Mouse (Mus musculus) CH12.LX (cell line): ENCODE measurements around the gene Rtp2.

Source experiments
- CTCF ChIP-seq, 2 experiments: IDR thresholded peaks in 1 of 2; conservative IDR thresholded peaks in 1 of 2; 2 replicates each; pipeline ENCODE4 v1.5.1; 2011 to 2012; ENCODE audit warnings: low read depth in 2 of 2, low read length in 2 of 2, improper control_type of control experiment in 1 of 2, inconsistent platforms in 1 of 2, mild to moderate bottlenecking in 1 of 2, moderate library complexity in 1 of 2
- ELF1 ChIP-seq: IDR thresholded peaks from 2 replicates; pipeline ENCODE4 v1.6.1; 2014; ENCODE audit warnings: low read depth, mild to moderate bottlenecking, inconsistent platforms, low read length, improper control_type of control experiment
- EP300 ChIP-seq: IDR thresholded peaks from 2 replicates; pipeline ENCODE4 v1.6.1; 2011; ENCODE audit warnings: low read length, improper control_type of control experiment
- JUND ChIP-seq: conservative IDR thresholded peaks from 2 replicates; pipeline ENCODE4 v1.6.1; 2011; ENCODE audit warnings: low read depth, low read length, improper control_type of control experiment
- KAT2A ChIP-seq: IDR thresholded peaks from 2 replicates; pipeline ENCODE4 v1.6.1; 2012; ENCODE audit warnings: low read length, improper control_type of control experiment, inconsistent platforms; ENCODE audit not compliant: insufficient replicate concordance
- MAFK ChIP-seq: IDR thresholded peaks from 2 replicates; pipeline ENCODE4 v1.6.1; 2011; ENCODE audit warnings: low read length, improper control_type of control experiment; ENCODE audit not compliant: insufficient replicate concordance
- MAZ ChIP-seq: IDR thresholded peaks from 2 replicates; pipeline ENCODE4 v1.6.1; 2012; ENCODE audit warnings: low read depth, mild to moderate bottlenecking, inconsistent platforms, low read length, improper control_type of control experiment, moderate library complexity
- MEF2A ChIP-seq: IDR thresholded peaks from 2 replicates; pipeline ENCODE4 v1.6.1; 2014; ENCODE audit warnings: low read depth, mild to moderate bottlenecking, inconsistent platforms, low read length, improper control_type of control experiment, borderline replicate concordance
- MYC ChIP-seq: IDR thresholded peaks from 2 replicates; pipeline ENCODE4 v1.6.1; 2011; ENCODE audit warnings: low read depth, mild to moderate bottlenecking, improper control_type of control experiment, low read length
- POLR2A ChIP-seq: IDR thresholded peaks from 2 replicates; pipeline ENCODE4 v1.6.1; 2011; ENCODE audit warnings: low read depth, mild to moderate bottlenecking, improper control_type of control experiment, low read length
- SIN3A ChIP-seq: IDR thresholded peaks from 2 replicates; pipeline ENCODE4 v1.6.1; 2012; ENCODE audit warnings: low read length, improper control_type of control experiment, inconsistent platforms
- ZC3H11A ChIP-seq: IDR thresholded peaks from 2 replicates; pipeline ENCODE4 v1.6.1; 2012; ENCODE audit warnings: low read depth, mild to moderate bottlenecking, inconsistent platforms, low read length, improper control_type of control experiment

- TF ChIP-seq CTCF (conservative IDR thresholded peaks at IDR 0.05 in 1 of 2, IDR thresholded peaks at IDR 0.05 in 1 of 2; ENCODE audit: low read depth in 2 of 2, low read length in 2 of 2): no peak
- no peak for TF ChIP-seq POLR2A
- no peak for TF ChIP-seq MAZ
- no peak for TF ChIP-seq KAT2A
- TF ChIP-seq JUND: no peak
- no peak for TF ChIP-seq SIN3A
- TF ChIP-seq MEF2A: no peak
- TF ChIP-seq ELF1: no peak
- TF ChIP-seq ZC3H11A: no peak
- TF ChIP-seq MAFK: no peak
- TF ChIP-seq EP300: no peak
- TF ChIP-seq MYC: no peak
Measured at GRCm38 (mm10) chr16:23976196-23976595, 44.0 kb upstream of the Rtp2 start.
